Comparison of ENCODE assay signal across 15 mouse cellular contexts in the genomic region with DNA sequence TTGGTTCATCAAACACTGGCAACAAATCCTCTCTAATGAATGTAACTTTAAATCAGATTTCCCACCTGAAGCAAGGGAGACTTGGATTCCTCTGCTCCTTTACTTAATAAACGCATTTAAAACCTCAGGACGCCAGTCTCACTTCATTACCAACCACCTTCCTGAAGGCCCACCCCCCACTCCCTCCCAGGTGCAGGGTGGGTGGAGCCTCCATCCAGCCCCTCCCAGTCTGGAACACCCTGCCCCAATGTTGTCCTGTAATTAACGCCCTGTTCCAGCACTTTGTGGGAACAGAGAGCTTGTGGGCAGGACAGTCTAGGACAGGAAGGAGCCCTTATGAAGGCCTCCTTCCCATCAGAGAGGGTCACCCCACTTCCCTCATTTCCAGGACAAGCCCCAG.
"Had no signal": no experiment of that assay in that cellular context is flagged by ENCODE, and none has a peak within 500 bp of the region (broad histone marks: within the 10 kb centered on the region; RNA-seq: fewer than 3 reads in every experiment).

No protein-coding gene starts in this region.

- H3K4me2 ChIP-seq: liver, embryonic 13.5 days; midbrain, embryonic 15.5 days; neural tube, embryonic 12.5 days; stomach, embryonic 15.5 days had no signal

- H3K27ac ChIP-seq: left cerebral cortex, adult 2 months; limb, embryonic 10.5 days; liver, embryonic 13.5 days; midbrain, embryonic 10.5 days; midbrain, embryonic 15.5 days; neural tube, embryonic 12.5 days; stomach, embryonic 15.5 days had no signal

- ATAC-seq: lung, postnatal 0 days; midbrain, embryonic 15.5 days had no signal

- DNase-seq: kidney, adult 11 months; kidney, adult 9 months; kidney, postnatal 10 days; kidney, postnatal 4 days; liver, embryonic 13.5 days; lung, adult 2 months; lung, postnatal 36 days; thymus, postnatal 4 days had no signal

- H3K9ac ChIP-seq: liver, embryonic 13.5 days; midbrain, embryonic 15.5 days; neural tube, embryonic 12.5 days; stomach, embryonic 15.5 days had no signal

- H3K9me3 ChIP-seq: limb, embryonic 10.5 days; liver, embryonic 13.5 days; midbrain, embryonic 10.5 days; midbrain, embryonic 15.5 days; neural tube, embryonic 12.5 days; stomach, embryonic 15.5 days had no signal

- H3K4me3 ChIP-seq: left cerebral cortex, adult 2 months; limb, embryonic 10.5 days; liver, embryonic 13.5 days; midbrain, embryonic 10.5 days; midbrain, embryonic 15.5 days; neural tube, embryonic 12.5 days; stomach, embryonic 15.5 days had no signal

- H3K27me3 ChIP-seq: liver, embryonic 13.5 days; midbrain, embryonic 15.5 days; neural tube, embryonic 12.5 days; stomach, embryonic 15.5 days had no signal

- H3K4me1 ChIP-seq: midbrain, embryonic 10.5 days; midbrain, embryonic 15.5 days; neural tube, embryonic 12.5 days; stomach, embryonic 15.5 days had no signal
